15 mouse cellular contexts compared by ENCODE assay signal in the genomic region with DNA sequence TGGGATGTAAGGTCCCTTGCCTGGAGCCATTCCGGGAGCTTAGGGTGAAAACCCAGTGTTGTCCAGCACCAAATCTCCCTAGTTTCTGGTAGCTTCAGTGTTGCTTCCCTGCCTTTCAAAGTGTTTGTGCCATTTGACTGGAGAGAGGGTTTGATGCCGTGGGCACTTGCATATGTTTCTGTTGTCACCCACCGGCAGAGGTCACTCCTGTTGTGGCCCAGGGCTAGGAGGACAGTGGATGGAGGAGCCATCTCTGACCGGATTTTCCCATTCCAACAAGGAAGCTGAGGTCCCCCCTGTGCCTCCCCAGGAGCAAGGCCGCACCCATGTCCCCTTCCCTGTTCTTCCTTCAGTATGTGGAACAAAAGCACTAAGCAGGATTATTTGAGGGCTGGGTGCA. TPM values are rescaled to one million over a fixed set of nuclear protein-coding genes. Genes with fewer than 3 reads are reported as not detected.
DNase-seq lines count a peak whose midpoint lies in the region; ATAC-seq and TF ChIP-seq lines count a peak whose summit lies in the region.
"Had no signal": no experiment of that assay in that cellular context is flagged by ENCODE, and none has a peak within 500 bp of the region (broad histone marks: within the 10 kb centered on the region; RNA-seq: fewer than 3 reads in every experiment).

No protein-coding gene starts in this region.

- DNase-seq in cerebellum, adult 9-10 months, result peak; percentile 61
- no peak for DNase-seq in hindbrain, embryonic 14.5 days (ENCODE audit: low spot score)
- no peak for DNase-seq in midbrain, postnatal 0 days (ENCODE audit: low spot score)
- DNase-seq in kidney, adult 11 months, result no peak
- DNase-seq: embryo, embryonic 11 days; gastrocnemius, postnatal 25 days; spleen, adult 18-20 months; thymus, postnatal 36 days had no signal

- H3K4me1 ChIP-seq in hindbrain, embryonic 15.5 days (replicated peaks), result peaks cover 20% of the 10 kb centered on the region
- 0 out of 2 replicates have a peak, but pooled peaks cover 10% of the 10 kb centered on the region for H3K4me1 ChIP-seq in hindbrain, embryonic 14.5 days (replicated peaks; ENCODE audit: control insufficient read depth, insufficient read depth, low read length)
- H3K4me1 ChIP-seq in midbrain, embryonic 15.5 days, result 0 out of 2 replicates have a peak, but pooled peaks cover 6% of the 10 kb centered on the region
- no peaks in the 10 kb centered on the region for H3K4me1 ChIP-seq in midbrain, postnatal 0 days (ENCODE audit: insufficient read depth, low read length)
- H3K4me1 ChIP-seq in neural tube, embryonic 15.5 days, result peaks cover 29% of the 10 kb centered on the region

- H3K4me2 ChIP-seq in hindbrain, embryonic 15.5 days, result no peak overlapping the region
- H3K4me2 ChIP-seq in hindbrain, embryonic 14.5 days (replicated peaks), result no peak overlapping the region
- no peak overlapping the region for H3K4me2 ChIP-seq in midbrain, embryonic 15.5 days
- no peak overlapping the region for H3K4me2 ChIP-seq in midbrain, postnatal 0 days (ENCODE audit: low read depth, low read length, poor library complexity, severe bottlenecking)
- no peak overlapping the region for H3K4me2 ChIP-seq in neural tube, embryonic 15.5 days
- H3K4me2 ChIP-seq: heart, embryonic 15.5 days; limb, embryonic 12.5 days had no signal

- no peak overlapping the region for H3K9ac ChIP-seq in hindbrain, embryonic 15.5 days
- no peak overlapping the region for H3K9ac ChIP-seq in hindbrain, embryonic 14.5 days
- H3K9ac ChIP-seq in midbrain, embryonic 15.5 days, result no peak overlapping the region
- no peak overlapping the region for H3K9ac ChIP-seq in midbrain, postnatal 0 days (replicated peaks; ENCODE audit: low read length, poor library complexity, severe bottlenecking)
- H3K9ac ChIP-seq in neural tube, embryonic 15.5 days (replicated peaks), result no peak overlapping the region
- H3K9ac ChIP-seq: heart, embryonic 15.5 days had no signal

- H3K27ac ChIP-seq in hindbrain, embryonic 15.5 days (replicated peaks), result peak overlapping the region; percentile 71
- H3K27ac ChIP-seq in hindbrain, embryonic 14.5 days, result no peak overlapping the region
- H3K27ac ChIP-seq in midbrain, embryonic 15.5 days, result peak overlapping the region; percentile 51; the same call in 1 of the 2 replicates
- H3K27ac ChIP-seq in midbrain, postnatal 0 days (ENCODE audit: low read depth, low read length), result no peak overlapping the region; the same call in 1 of the 2 replicates
- H3K27ac ChIP-seq in neural tube, embryonic 15.5 days (replicated peaks), result 0 out of 2 replicates have a peak overlapping the region, but pooled peaks have one; percentile 67
- H3K27ac ChIP-seq: kidney, postnatal 0 days had no signal

- H3K9me3 ChIP-seq in hindbrain, embryonic 15.5 days, result no peaks in the 10 kb centered on the region
- H3K9me3 ChIP-seq in hindbrain, embryonic 14.5 days (ENCODE audit: control insufficient read depth, low read length), result no peaks in the 10 kb centered on the region
- H3K9me3 ChIP-seq in midbrain, embryonic 15.5 days, result no peaks in the 10 kb centered on the region
- H3K9me3 ChIP-seq in midbrain, postnatal 0 days (ENCODE audit: low read length), result no peaks in the 10 kb centered on the region
- no peaks in the 10 kb centered on the region for H3K9me3 ChIP-seq in neural tube, embryonic 15.5 days (replicated peaks)
- H3K9me3 ChIP-seq: heart, embryonic 15.5 days; limb, embryonic 12.5 days had no signal

- H3K36me3 ChIP-seq in hindbrain, embryonic 15.5 days, result peaks cover under 1% of the 10 kb centered on the region; the same call in 1 of the 2 replicates
- H3K36me3 ChIP-seq in hindbrain, embryonic 14.5 days (replicated peaks; ENCODE audit: control insufficient read depth, insufficient read depth), result peaks cover 16% of the 10 kb centered on the region; the same call in 1 of the 2 replicates
- 0 out of 2 replicates have a peak, but pooled peaks cover under 1% of the 10 kb centered on the region for H3K36me3 ChIP-seq in midbrain, embryonic 15.5 days (replicated peaks)
- H3K36me3 ChIP-seq in midbrain, postnatal 0 days (ENCODE audit: insufficient read depth, low read length), result no peaks in the 10 kb centered on the region
- H3K36me3 ChIP-seq in neural tube, embryonic 15.5 days, result no peaks in the 10 kb centered on the region
- H3K36me3 ChIP-seq: heart, embryonic 15.5 days had no signal

- WGBS in hindbrain, embryonic 15.5 days, result 76% methylated on average over 5 of the region's 5 CpGs
- 90% methylated on average over 5 of the region's 5 CpGs for WGBS in hindbrain, embryonic 14.5 days
- WGBS in midbrain, embryonic 15.5 days, result 77% methylated on average over 5 of the region's 5 CpGs
- 72% methylated on average over 5 of the region's 5 CpGs for WGBS in midbrain, postnatal 0 days
- WGBS in neural tube, embryonic 15.5 days, result 77% methylated on average over 5 of the region's 5 CpGs

- H3K27me3 ChIP-seq in hindbrain, embryonic 15.5 days, result no peaks in the 10 kb centered on the region
- no peaks in the 10 kb centered on the region for H3K27me3 ChIP-seq in hindbrain, embryonic 14.5 days (ENCODE audit: control insufficient read depth, insufficient read depth, low read length)
- no peaks in the 10 kb centered on the region for H3K27me3 ChIP-seq in midbrain, embryonic 15.5 days (replicated peaks)
- H3K27me3 ChIP-seq in midbrain, postnatal 0 days (ENCODE audit: insufficient read depth, low read length), result no peaks in the 10 kb centered on the region
- H3K27me3 ChIP-seq in neural tube, embryonic 15.5 days (replicated peaks), result no peaks in the 10 kb centered on the region
- H3K27me3 ChIP-seq: heart, embryonic 15.5 days; limb, embryonic 12.5 days had no signal

- no peak for ATAC-seq in cerebellum, adult (ENCODE audit: insufficient number of reproducible peaks, low FRiP score, low TSS enrichment)
- ATAC-seq in hindbrain, embryonic 15.5 days (ENCODE audit: low FRiP score, low read depth), result no peak
- ATAC-seq in hindbrain, embryonic 14.5 days (ENCODE audit: low FRiP score), result no peak
- no peak for ATAC-seq in midbrain, embryonic 15.5 days (replicated peaks)
- no peak for ATAC-seq in midbrain, postnatal 0 days (ENCODE audit: low FRiP score)
- no peak for ATAC-seq in neural tube, embryonic 15.5 days (ENCODE audit: low FRiP score)

- no peak for TF ChIP-seq CTCF in midbrain, postnatal 0 days (IDR thresholded peaks at IDR 0.05)

- H3K4me3 ChIP-seq in hindbrain, embryonic 15.5 days, result no peak overlapping the region
- no peak overlapping the region for H3K4me3 ChIP-seq in hindbrain, embryonic 14.5 days (replicated peaks; ENCODE audit: low read length)
- H3K4me3 ChIP-seq in midbrain, embryonic 15.5 days, result no peak overlapping the region
- H3K4me3 ChIP-seq in midbrain, postnatal 0 days (ENCODE audit: low read depth, low read length), result no peak overlapping the region
- no peak overlapping the region for H3K4me3 ChIP-seq in neural tube, embryonic 15.5 days (replicated peaks)
- H3K4me3 ChIP-seq: heart, embryonic 15.5 days; limb, embryonic 12.5 days had no signal

RNA-seq across cellular contexts. Expression of a gene that starts 25.2 kb away (rescaled TPM):
- 11.5 and 12.4 TPM in 2 replicates for polyA plus RNA-seq in hindbrain, embryonic 15.5 days (2015; fragmentation: Nextera tagmentation; extraction: Ambion mirVana)
- 10.2 and 10.5 TPM in 2 replicates for polyA plus RNA-seq in hindbrain, embryonic 14.5 days (2014; fragmentation: Nextera tagmentation; extraction: Ambion mirVana)
- polyA plus RNA-seq in midbrain, embryonic 15.5 days (2015; fragmentation: Nextera tagmentation; extraction: Ambion mirVana), result 11.8 and 14.8 TPM in 2 replicates
- 18.5 and 28.0 TPM in 2 replicates for total RNA-seq in midbrain, postnatal 0 days (2014; rRNA removed)
- 10.2 and 11.5 TPM in 2 replicates for polyA plus RNA-seq in midbrain, postnatal 0 days (2015; fragmentation: Nextera tagmentation; extraction: Ambion mirVana)
- polyA plus RNA-seq in neural tube, embryonic 15.5 days (2015; fragmentation: Nextera tagmentation; extraction: Ambion mirVana), result 10.4 and 11.4 TPM in 2 replicates

RNA-seq across cellular contexts. Expression of a gene that starts 27.2 kb away (rescaled TPM):
- polyA plus RNA-seq in hindbrain, embryonic 15.5 days (2015; fragmentation: Nextera tagmentation; extraction: Ambion mirVana), result 95.2 and 104 TPM in 2 replicates
- 91.3 and 106 TPM in 2 replicates for polyA plus RNA-seq in hindbrain, embryonic 14.5 days (2014; fragmentation: Nextera tagmentation; extraction: Ambion mirVana)
- 82.7 and 89.4 TPM in 2 replicates for polyA plus RNA-seq in midbrain, embryonic 15.5 days (2015; fragmentation: Nextera tagmentation; extraction: Ambion mirVana)
- 45.0 and 85.3 TPM in 2 replicates for total RNA-seq in midbrain, postnatal 0 days (2014; rRNA removed)
- polyA plus RNA-seq in midbrain, postnatal 0 days (2015; fragmentation: Nextera tagmentation; extraction: Ambion mirVana), result 80.6 and 86.8 TPM in 2 replicates
- 85.8 and 114 TPM in 2 replicates for polyA plus RNA-seq in neural tube, embryonic 15.5 days (2015; fragmentation: Nextera tagmentation; extraction: Ambion mirVana)

Comparison
In these comparisons a context has a peak if more than half of its experiments do, and no peak if none do; other contexts are left out.
1. H3K27ac ChIP-seq: peak in hindbrain, embryonic 15.5 days (single experiment), midbrain, embryonic 15.5 days (single experiment) and neural tube, embryonic 15.5 days (single experiment); none in hindbrain, embryonic 14.5 days (single experiment) and midbrain, postnatal 0 days (single experiment).